ENCODE assay signal across 7 mouse cellular contexts in genomic region chr2:12709156-12709923, GRCm38 (mm10).
DNase-seq lines count a peak whose midpoint lies in the region; ATAC-seq lines count a peak whose summit lies in the region.

No protein-coding gene starts in this region.

- H3K9me3 ChIP-seq in hindbrain, embryonic 13.5 days = no peaks in the 10 kb centered on the region

- DNase-seq in WW6 (ENCODE audit: low read depth, low spot score) = peak; percentile 5
- peak; percentile 28 for DNase-seq in cerebellum, adult 8-10 months
- peak; percentile 58 to 83 for DNase-seq in frontal cortex, adult 2 months (ENCODE audit: extremely low spot score in 1 of 2, low spot score in 1 of 2)
- peak; percentile 62 to 63 for DNase-seq in layer of hippocampus, postnatal 10 days (ENCODE audit: low spot score in 2 of 2)
- DNase-seq in lung, postnatal 10 days = peak; percentile 50
- DNase-seq in right cerebral cortex, postnatal 10 days (ENCODE audit: low spot score in 2 of 2) = peak; percentile 50 to 56

- peak overlapping the region; percentile 40 for H3K4me2 ChIP-seq in hindbrain, embryonic 13.5 days

- ATAC-seq in hindbrain, embryonic 13.5 days (ENCODE audit: low FRiP score) = peak; percentile 77

- no peaks in the 10 kb centered on the region for H3K27me3 ChIP-seq in hindbrain, embryonic 13.5 days

- peak overlapping the region; percentile 50; the same call in 1 of the 2 replicates for H3K27ac ChIP-seq in hindbrain, embryonic 13.5 days

- H3K36me3 ChIP-seq in hindbrain, embryonic 13.5 days = no peaks in the 10 kb centered on the region

- 34% methylated on average over 16 of the region's 16 CpGs for WGBS in hindbrain, embryonic 13.5 days

- peaks cover 15% of the 10 kb centered on the region for H3K4me1 ChIP-seq in hindbrain, embryonic 13.5 days (replicated peaks)

- no peak overlapping the region for H3K9ac ChIP-seq in hindbrain, embryonic 13.5 days

- H3K4me3 ChIP-seq in hindbrain, embryonic 13.5 days = peak overlapping the region; percentile 8; the same call in 1 of the 2 replicates

Comparison
In these comparisons a context has a peak if more than half of its experiments do, and no peak if none do; other contexts are left out.
1. Peak in every context shown above with its lines: DNase-seq, ATAC-seq, H3K4me3 ChIP-seq and H3K27ac ChIP-seq.
2. DNase-seq: peak in every context shown above with its lines; median percentile 70 in frontal cortex, adult 2 months; 62 in layer of hippocampus, postnatal 10 days; 53 in right cerebral cortex, postnatal 10 days; 50 in lung, postnatal 10 days; 28 in cerebellum, adult 8-10 months; 5 in WW6.